Mouse (Mus musculus) limb, embryonic 12.5 days (tissue): Measurements from ENCODE around the gene Rps6kl1. TPM values are rescaled to one million over a fixed set of nuclear protein-coding genes. Genes with fewer than 3 reads are reported as not detected.
"Not testable (repeated sequence)": the region's sequence is repeated elsewhere in the genome, so short reads cannot be mapped to it uniquely, and the experiment has no call there.

Experiments
- ATAC-seq: fragments of 200-750 bp; cut with Nextera tagmentation; 2 replicates; pipeline ENCODE4 v1.8.0; 2017; ENCODE audit warnings: low read depth, moderate TSS enrichment; ENCODE audit not compliant: insufficient number of reproducible peaks, insufficient read depth, low FRiP score, low TSS enrichment
- H3K27ac ChIP-seq: fragments of 300-500 bp; sonication (generic); 2 replicates; pipeline ENCODE4 v1.5.1; 2016; ENCODE audit warnings: mild to moderate bottlenecking, moderate library complexity
- H3K27me3 ChIP-seq: fragments of 300-500 bp; sonication (generic); 2 replicates; pipeline ENCODE4 v1.6.1; 2016; ENCODE audit warnings: mild to moderate bottlenecking, moderate library complexity
- H3K36me3 ChIP-seq: fragments of 300-500 bp; sonication (generic); 2 replicates; pipeline ENCODE4 v1.6.1; 2016; ENCODE audit warnings: mild to moderate bottlenecking, moderate library complexity
- H3K4me1 ChIP-seq: fragments of 300-500 bp; sonication (generic); replicated peaks from 2 replicates; pipeline ENCODE4 v1.6.1; 2016
- H3K4me2 ChIP-seq: fragments of 300-500 bp; sonication (generic); 2 replicates; pipeline ENCODE4 v1.6.1; 2016; ENCODE audit warnings: mild to moderate bottlenecking, moderate library complexity
- H3K4me3 ChIP-seq: fragments of 300-500 bp; sonication (generic); replicated peaks from 2 replicates; pipeline ENCODE4 v1.5.1; 2016; ENCODE audit warnings: mild to moderate bottlenecking
- H3K9ac ChIP-seq: fragments of 300-500 bp; sonication (generic); replicated peaks from 2 replicates; pipeline ENCODE4 v1.6.1; 2016; ENCODE audit warnings: mild to moderate bottlenecking, moderate library complexity
- H3K9me3 ChIP-seq: fragments of 300-500 bp; sonication (generic); 2 replicates; pipeline ENCODE4 v1.6.1; 2016; ENCODE audit warnings: mild to moderate bottlenecking, moderate library complexity
- WGBS: fragments of 180-500 bp; shearing (Covaris S2); methylation state at CpG from one replicate; pipeline ENCODE4 v1.1.7; 2016; 5-methylcytosine and 5-hydroxymethylcytosine counted together
- polyA plus RNA-seq: library from polyadenylated mRNA; unstranded; fragments of >200 nt; fragmentation: Nextera tagmentation; extraction: Ambion mirVana; gene quantifications from 2 replicates; pipeline ENCODE4 v1.2.1, GENCODE M21; 2016

Gene Rps6kl1
- polyA plus RNA-seq, 1 experiment from 2014 or later: 0.56 TPM

GRCm38 (mm10) chr12:85158801-85159200 is 7.7 kb upstream of the Rps6kl1 start:
- Histone ChIP-seq H3K4me2 (no peak overlapping the region), H3K9me3 (no peaks in the 10 kb centered on the region), H3K36me3 (no peaks in the 10 kb centered on the region), H3K9ac (no peak overlapping the region), H3K4me1 (no peaks in the 10 kb centered on the region), H3K27ac (no peak overlapping the region), H3K4me3 (no peak overlapping the region), H3K27me3 (no peaks in the 10 kb centered on the region; the same call in 1 of the 2 replicates)
- ATAC-seq: no peak
- WGBS: 87% methylated on average over 8 of the region's 8 CpGs

GRCm38 (mm10) chr12:85157797-85158460 is 6.9 kb upstream of the Rps6kl1 start:
- ATAC-seq: no peak
- peaks cover 2% of the 10 kb centered on the region; the same call in 1 of the 2 replicates for H3K27me3 ChIP-seq
- no peak overlapping the region for H3K9ac ChIP-seq
- H3K4me3 ChIP-seq: no peak overlapping the region
- no peaks in the 10 kb centered on the region for H3K36me3 ChIP-seq
- no peak overlapping the region for H3K4me2 ChIP-seq
- H3K9me3 ChIP-seq: no peaks in the 10 kb centered on the region
- 87% methylated on average over 14 of the region's 14 CpGs for WGBS
- H3K27ac ChIP-seq: no peak overlapping the region
- no peaks in the 10 kb centered on the region for H3K4me1 ChIP-seq

DNA sequence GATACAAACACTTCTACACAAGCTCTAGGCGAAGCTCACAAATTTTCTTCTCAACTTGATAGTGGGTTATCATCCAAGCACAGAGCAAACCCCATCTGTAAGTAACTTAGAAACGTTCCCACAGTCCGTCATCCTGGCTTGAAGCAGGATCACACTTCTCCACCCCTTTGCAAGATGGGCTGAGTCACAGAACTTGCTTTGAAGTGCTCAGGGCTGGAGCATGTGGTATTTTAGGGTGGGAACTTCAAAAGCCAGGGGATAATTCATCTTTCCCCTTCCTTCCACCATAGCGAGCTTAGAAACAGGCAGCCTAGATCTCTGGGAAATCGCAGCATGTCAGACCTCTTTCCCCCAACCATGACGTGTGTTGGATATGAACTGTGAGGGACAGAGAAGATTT is 5.3 kb upstream of the Rps6kl1 start:
- H3K4me2 ChIP-seq: no peak overlapping the region
- no peak overlapping the region for H3K4me3 ChIP-seq
- no peaks in the 10 kb centered on the region for H3K4me1 ChIP-seq
- no peak overlapping the region for H3K27ac ChIP-seq
- H3K36me3 ChIP-seq: no peaks in the 10 kb centered on the region
- no peak overlapping the region for H3K9ac ChIP-seq
- 12% methylated on average over 6 of the region's 6 CpGs for WGBS
- H3K9me3 ChIP-seq: no peaks in the 10 kb centered on the region
- H3K27me3 ChIP-seq: peaks cover 12% of the 10 kb centered on the region
- no peak for ATAC-seq

DNA sequence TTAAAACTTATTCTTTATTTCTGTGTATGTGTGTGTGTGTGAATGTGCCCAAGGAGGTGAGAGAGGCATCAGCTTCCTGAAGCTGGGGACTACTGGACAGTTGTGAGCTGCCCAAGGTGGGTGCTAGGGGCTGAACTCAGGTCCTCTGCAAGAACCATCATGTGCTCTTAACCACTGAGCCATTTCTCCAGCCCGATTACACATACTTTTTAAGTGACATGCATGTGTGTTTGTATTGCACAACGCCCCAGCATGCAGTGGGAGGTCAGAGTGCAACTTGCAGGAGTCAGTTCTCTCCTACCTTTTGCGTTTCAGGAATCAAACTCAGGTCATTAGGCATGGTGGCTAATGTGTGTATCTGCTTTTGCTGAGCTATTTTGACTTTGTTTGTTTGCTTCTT is 1.9 kb upstream of the Rps6kl1 start:
- Histone ChIP-seq H3K36me3 (no peaks in the 10 kb centered on the region), H3K4me3 (no peak overlapping the region), H3K4me2 (no peak overlapping the region), H3K9me3 (no peaks in the 10 kb centered on the region), H3K4me1 (peaks cover 8% of the 10 kb centered on the region), H3K9ac (no peak overlapping the region), H3K27ac (no peak overlapping the region), H3K27me3 (peaks cover 35% of the 10 kb centered on the region)
- ATAC-seq: no peak
- 82% methylated on average over 3 of the region's 3 CpGs for WGBS

DNA sequence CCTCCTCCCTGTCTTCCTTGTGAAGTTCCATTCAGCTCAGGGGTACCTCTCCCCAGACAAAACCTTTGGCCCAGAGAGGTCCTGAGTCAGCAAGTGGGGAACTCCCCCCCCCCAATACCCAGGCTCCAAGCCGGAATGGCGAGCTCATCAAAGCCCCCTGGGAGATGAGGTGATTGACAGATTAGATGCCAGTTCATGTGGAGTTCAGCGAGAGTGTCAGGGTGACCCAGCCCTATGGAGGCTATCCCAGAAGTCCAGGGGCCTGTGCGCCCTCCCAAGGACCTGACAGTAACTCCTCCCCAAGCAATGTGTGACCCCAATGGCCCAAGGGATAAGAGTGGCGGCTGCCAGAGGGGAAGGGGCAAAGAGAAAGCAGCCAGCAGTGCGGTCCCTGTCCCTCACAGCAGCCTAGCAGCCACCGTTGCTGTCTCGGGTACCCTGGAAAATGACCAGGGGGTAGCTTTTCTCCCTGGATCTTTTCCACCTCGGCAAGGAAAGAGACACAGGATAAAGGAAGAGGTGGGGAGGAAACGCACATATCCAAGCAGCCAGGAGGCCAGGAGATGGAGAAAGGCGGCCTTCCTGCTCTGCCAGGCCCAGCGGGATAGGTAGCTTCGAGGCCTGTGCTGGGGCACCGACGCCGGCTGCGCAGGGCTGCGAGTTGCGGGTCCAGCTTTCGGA is 603 bp downstream of the Rps6kl1 start:
- Histone ChIP-seq H3K4me1 (peaks cover 20% of the 10 kb centered on the region), H3K9me3 (no peaks in the 10 kb centered on the region), H3K27ac (no peak overlapping the region), H3K36me3 (no peaks in the 10 kb centered on the region), H3K4me3 (peak overlapping the region; percentile 22), H3K4me2 (peak overlapping the region; percentile 46), H3K9ac (no peak overlapping the region; the same call in 1 of the 2 replicates), H3K27me3 (peaks cover 42% of the 10 kb centered on the region)
- WGBS: 11% methylated on average over 20 of the region's 20 CpGs
- ATAC-seq: no peak

- Histone ChIP-seq H3K36me3 (no peaks in the 10 kb centered on the region), H3K4me1 (peaks cover 20% of the 10 kb centered on the region), H3K4me2 (no peak overlapping the region), H3K27me3 (peaks cover 36% of the 10 kb centered on the region), H3K27ac (0 out of 2 replicates have a peak overlapping the region, but pooled peaks have one; percentile 25), H3K9ac (no peak overlapping the region), H3K4me3 (no peak overlapping the region), H3K9me3 (no peaks in the 10 kb centered on the region)
- no peak for ATAC-seq
- WGBS: 79% methylated on average over 9 of the region's 9 CpGs
These were observed 4.2 kb downstream of the Rps6kl1 start for GRCm38 (mm10) chr12:85146881-85147280.

DNA sequence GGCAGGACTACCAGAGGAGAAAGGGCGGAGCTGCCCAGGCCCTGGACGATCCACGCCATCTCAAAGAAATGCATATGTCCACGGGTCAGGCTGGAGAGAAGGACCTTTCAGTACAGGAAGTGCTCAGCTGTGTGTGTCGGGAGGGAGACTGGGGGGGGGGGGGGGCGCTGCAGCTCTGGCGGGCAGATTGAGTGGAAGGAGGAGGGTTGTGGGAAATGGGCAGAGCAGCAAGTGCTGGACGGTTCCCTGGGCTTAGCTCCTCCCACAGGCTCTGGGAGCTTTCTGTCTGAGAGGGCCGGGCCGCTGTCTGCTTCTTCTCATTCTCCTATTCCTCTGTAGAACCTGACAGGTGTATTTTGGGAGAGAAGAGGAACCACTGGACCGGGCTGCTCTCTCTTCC is 4.7 kb downstream of the Rps6kl1 start:
- Histone ChIP-seq H3K4me3 (no peak overlapping the region), H3K9me3 (no peaks in the 10 kb centered on the region), H3K4me2 (no peak overlapping the region), H3K27ac (0 out of 2 replicates have a peak overlapping the region, but pooled peaks have one; percentile 25), H3K36me3 (no peaks in the 10 kb centered on the region), H3K9ac (no peak overlapping the region), H3K4me1 (peaks cover 20% of the 10 kb centered on the region), H3K27me3 (peaks cover 32% of the 10 kb centered on the region)
- no peak for ATAC-seq
- WGBS: 30% methylated on average over 10 of the region's 11 CpGs

GRCm38 (mm10) chr12:85145630-85146029 is 5.4 kb downstream of the Rps6kl1 start:
- Histone ChIP-seq H3K4me1 (peaks cover 14% of the 10 kb centered on the region), H3K4me2 (no peak overlapping the region), H3K4me3 (no peak overlapping the region), H3K9ac (no peak overlapping the region), H3K9me3 (no peaks in the 10 kb centered on the region), H3K36me3 (no peaks in the 10 kb centered on the region), H3K27ac (0 out of 2 replicates have a peak overlapping the region, but pooled peaks have one; percentile 25), H3K27me3 (peaks cover 30% of the 10 kb centered on the region)
- ATAC-seq: no peak
- WGBS: 60% methylated on average over 9 of the region's 9 CpGs

DNA sequence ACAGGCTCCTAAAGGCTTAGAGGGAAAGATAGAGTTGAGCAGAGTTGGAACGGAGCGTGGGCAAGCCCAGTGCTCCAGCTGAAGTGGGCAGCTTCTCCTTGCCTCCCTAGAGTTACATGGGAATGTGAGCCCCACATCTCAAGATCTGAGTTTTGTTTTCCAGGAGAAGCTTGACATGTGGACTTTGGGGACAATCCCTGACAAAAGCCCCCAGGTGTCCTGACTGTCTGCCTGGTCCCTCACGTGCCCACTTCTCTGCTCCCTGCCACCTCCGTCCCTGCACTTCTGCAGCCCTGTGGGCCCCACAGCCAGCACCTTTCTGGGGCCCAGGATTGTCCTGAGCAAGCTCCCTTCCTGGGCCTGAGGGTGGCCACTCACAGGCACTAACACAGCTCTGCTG is 6.2 kb downstream of the Rps6kl1 start:
- no peak for ATAC-seq
- no peak overlapping the region for H3K4me2 ChIP-seq
- WGBS: 92% methylated on average over 4 of the region's 4 CpGs
- peaks cover 12% of the 10 kb centered on the region for H3K4me1 ChIP-seq
- H3K27ac ChIP-seq: no peak overlapping the region
- no peak overlapping the region for H3K9ac ChIP-seq
- no peak overlapping the region for H3K4me3 ChIP-seq
- no peaks in the 10 kb centered on the region for H3K36me3 ChIP-seq
- H3K27me3 ChIP-seq: peaks cover 29% of the 10 kb centered on the region
- no peaks in the 10 kb centered on the region for H3K9me3 ChIP-seq

DNA sequence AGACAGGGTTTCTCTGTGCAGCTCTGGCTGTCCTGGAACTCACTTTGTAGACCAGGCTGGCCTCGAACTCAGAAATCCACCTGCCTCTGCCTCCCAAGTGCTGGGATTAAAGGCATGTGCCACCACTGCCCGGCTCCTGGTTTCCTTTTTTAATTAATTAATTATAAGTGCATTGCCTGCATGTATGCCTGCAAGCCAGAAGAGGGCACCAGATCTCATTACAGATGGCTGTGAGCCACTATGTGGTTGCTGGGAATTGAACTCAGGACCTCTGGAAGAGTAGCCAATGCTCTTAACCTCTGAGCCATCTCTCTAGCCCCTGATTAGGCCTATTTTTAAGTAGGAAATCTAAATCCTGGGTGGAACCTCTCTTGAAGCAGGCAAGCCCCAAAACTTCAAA is 6.8 kb downstream of the Rps6kl1 start:
- H3K9ac ChIP-seq, H3K4me2 ChIP-seq, H3K36me3 ChIP-seq, H3K4me3 ChIP-seq, H3K9me3 ChIP-seq, H3K27ac ChIP-seq, ATAC-seq: not testable (repeated sequence)
- 55% methylated on average over 2 of the region's 2 CpGs for WGBS
- H3K4me1 ChIP-seq: peaks cover 12% of the 10 kb centered on the region
- peaks cover 30% of the 10 kb centered on the region for H3K27me3 ChIP-seq

- Histone ChIP-seq H3K27me3 (peaks cover 31% of the 10 kb centered on the region), H3K4me3 (no peak overlapping the region), H3K4me2 (no peak overlapping the region), H3K36me3 (no peaks in the 10 kb centered on the region), H3K27ac (no peak overlapping the region; the same call in 1 of the 2 replicates), H3K9ac (no peak overlapping the region), H3K4me1 (peaks cover 12% of the 10 kb centered on the region), H3K9me3 (no peaks in the 10 kb centered on the region)
- WGBS: 16% methylated on average over 4 of the region's 4 CpGs
- ATAC-seq: no peak
These were observed 8.3 kb downstream of the Rps6kl1 start for GRCm38 (mm10) chr12:85142803-85143202.
